Mouse (Mus musculus) lung, adult 2 months (tissue): Measurements from ENCODE around the gene Methig1. TPM values are rescaled to one million over a fixed set of nuclear protein-coding genes. Genes with fewer than 3 reads are reported as not detected.
"Not testable (repeated sequence)": the region's sequence is repeated elsewhere in the genome, so short reads cannot be mapped to it uniquely, and the experiment has no call there.

Experiments used
- DNase-seq: peaks from one replicate; pipeline ENCODE4 v3.0.0; 2022
- H3K4me1 ChIP-seq: fragments of 200-500 bp; 2 replicates; pipeline ENCODE4 v1.6.1; 2011; ENCODE audit warnings: low read length; ENCODE audit not compliant: control insufficient read depth, insufficient read depth
- H3K4me3 ChIP-seq: fragments of 200-500 bp; replicated peaks from 2 replicates; pipeline ENCODE3; 2011; ENCODE audit warnings: low read depth, mild to moderate bottlenecking, control low read depth, low read length; ENCODE audit errors: extremely low read depth
- CTCF ChIP-seq: fragments of 200-500 bp; IDR thresholded peaks from 2 replicates; pipeline ENCODE4 v1.5.1; 2011; ENCODE audit warnings: mild to moderate bottlenecking, low read length, control low read depth; ENCODE audit not compliant: insufficient read depth
- POLR2A ChIP-seq: fragments of 200-500 bp; IDR thresholded peaks from 2 replicates; pipeline ENCODE4 v1.6.1; 2011; ENCODE audit warnings: low read depth, mild to moderate bottlenecking, control low read depth, low read length, borderline replicate concordance; ENCODE audit errors: extremely low read depth
- WGBS: fragments of 180-500 bp; shearing (Covaris S2); methylation state at CpG from one replicate; pipeline ENCODE4 v1.1.7; 2018; 5-methylcytosine and 5-hydroxymethylcytosine counted together
- polyA plus RNA-seq: library from polyadenylated mRNA; depleted of rRNA; stranded (reverse); fragments of >200 nt; gene quantifications from 2 replicates; pipeline ENCODE4 v1.2.3, GENCODE M21; 2012

The Methig1 gene
- polyA plus RNA-seq, 1 experiment = not detected

DNA sequence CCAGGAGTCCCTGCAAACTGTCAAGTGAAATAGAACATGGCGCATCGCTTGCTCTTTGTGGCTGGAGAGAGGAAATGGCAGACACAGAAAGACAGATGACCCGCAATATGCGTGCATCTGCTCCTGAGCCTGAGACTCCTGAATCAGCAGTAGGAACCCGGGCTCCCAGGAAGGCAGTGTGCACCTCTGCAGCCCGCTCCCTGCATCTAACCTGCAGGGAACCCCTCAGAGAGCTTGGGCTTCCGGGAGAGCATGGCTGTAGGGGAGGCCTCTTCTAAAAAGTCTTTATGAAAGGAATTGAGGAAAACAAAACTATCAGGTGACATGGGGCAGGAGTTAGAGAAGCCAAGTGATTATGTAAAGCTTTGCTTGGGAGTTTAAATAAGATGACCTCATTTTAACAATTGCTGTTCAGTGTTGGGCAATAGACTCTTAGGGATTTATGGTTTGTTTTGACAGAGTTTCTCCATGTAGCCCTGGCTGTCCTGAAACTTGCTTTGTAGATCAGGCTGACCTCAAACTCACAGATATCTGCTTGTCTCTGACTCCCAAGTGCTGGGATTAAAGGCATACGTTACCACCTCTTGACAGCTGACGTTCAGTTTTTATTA, 32.5 kb upstream of the Methig1 start:
- H3K4me1 ChIP-seq = peaks cover 15% of the 10 kb centered on the region
- peak; percentile 56 for DNase-seq
- TF ChIP-seq POLR2A (no peak), CTCF (no peak)
- H3K4me3 ChIP-seq = no peak overlapping the region
- whole genome bisulfite sequencing = 49% methylated on average over 9 of the region's 9 CpGs

DNA sequence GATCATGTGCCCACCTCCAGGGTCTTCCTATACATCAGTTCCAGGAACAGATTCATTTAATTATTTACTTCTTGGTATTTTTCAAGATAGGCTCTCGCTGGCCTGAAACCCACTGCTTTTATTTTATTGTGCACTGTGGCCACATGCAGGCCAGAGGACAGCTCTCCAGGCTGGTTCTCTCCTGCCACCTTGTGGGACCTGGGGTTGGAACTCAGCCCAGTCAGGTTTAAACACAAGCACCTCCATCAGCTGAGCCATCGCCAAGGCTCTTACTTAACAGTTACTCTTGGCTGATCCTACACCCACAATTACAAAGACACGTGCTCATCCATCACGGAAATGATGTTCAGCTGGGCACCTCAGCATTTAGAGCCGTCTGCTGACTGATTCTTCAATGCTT, 31.8 kb upstream of the Methig1 start:
- Histone ChIP-seq H3K4me3 (no peak overlapping the region), H3K4me1 (peaks cover 15% of the 10 kb centered on the region)
- TF ChIP-seq CTCF (peak; percentile 63; the same call in 1 of the 2 replicates), POLR2A (no peak)
- whole genome bisulfite sequencing = 25% methylated on average over 5 of the region's 5 CpGs
- peak; percentile 73 for DNase-seq

DNA sequence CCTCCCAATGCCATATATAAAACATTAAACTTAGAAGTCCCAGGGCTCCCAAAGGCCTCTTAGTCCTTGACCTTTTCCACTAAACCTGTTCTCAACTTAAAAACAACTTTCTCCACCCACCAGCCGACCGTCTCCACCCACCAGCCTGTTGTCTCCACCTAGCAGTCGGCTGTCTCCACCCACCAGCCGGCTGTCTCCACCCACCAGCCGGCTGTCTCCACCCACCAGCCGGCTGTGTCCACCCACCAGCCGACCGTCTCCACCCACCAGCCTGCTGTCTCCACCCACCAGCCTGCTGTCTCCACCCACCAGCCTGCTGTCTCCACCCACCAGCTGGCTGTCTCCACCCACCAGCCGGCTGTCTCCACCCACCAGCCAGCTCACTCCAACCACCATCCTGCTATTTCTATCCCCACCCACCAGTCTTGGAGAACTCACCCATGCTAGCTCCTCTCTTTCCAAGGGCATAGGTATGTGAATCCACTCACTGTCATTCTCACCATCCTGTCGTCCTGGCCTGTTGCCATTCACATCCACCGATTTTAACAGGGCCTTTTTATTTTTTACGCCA, 28.8 kb upstream of the Methig1 start:
- TF ChIP-seq CTCF (no peak), POLR2A (no peak)
- no peak for DNase-seq
- 69% methylated on average over 12 of the region's 12 CpGs for WGBS
- Histone ChIP-seq H3K4me3 (no peak overlapping the region), H3K4me1 (peaks cover 6% of the 10 kb centered on the region)

DNA sequence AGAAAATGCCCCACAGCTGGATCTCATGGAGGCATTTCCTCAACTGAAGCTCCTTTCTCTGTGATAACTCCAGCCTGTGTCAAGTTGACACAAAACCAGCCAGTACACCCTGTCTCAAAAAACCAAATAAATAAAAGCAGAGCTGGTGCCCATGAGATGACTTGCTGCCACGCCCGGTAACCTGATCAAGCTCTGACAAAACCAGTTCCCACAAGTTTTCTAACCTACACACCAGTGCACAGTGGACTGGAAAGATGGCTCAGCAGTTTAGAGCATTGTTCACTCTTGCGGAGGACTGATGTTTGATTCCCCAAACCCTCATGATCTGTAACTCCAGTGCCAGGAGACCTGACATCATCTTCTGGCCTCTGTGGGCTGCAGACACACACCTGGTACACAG, 27.7 kb upstream of the Methig1 start:
- Histone ChIP-seq H3K4me3 (no peak overlapping the region), H3K4me1 (no peaks in the 10 kb centered on the region; the same call in none of the 2 replicates)
- 73% methylated on average over 3 of the region's 3 CpGs for WGBS
- TF ChIP-seq POLR2A (no peak), CTCF (no peak)
- no peak for DNase-seq

DNA sequence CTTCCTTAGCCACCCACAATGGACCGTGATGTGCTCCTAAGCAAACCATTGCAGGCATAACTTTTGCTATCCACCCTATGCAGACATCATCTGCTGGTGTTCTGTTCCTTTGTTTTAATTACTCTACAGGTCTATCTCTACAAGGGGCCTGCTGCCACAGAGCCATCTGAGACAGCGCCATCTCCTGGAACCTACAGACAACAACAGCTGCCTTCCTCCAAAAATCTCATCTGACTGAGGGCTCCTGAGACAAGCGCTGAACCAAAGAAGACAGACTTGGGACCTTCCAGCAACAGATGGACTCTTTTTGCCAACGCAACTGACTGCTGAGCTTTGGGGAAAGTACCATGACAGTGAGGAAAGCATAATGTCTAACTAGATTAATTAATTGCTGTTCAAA, 24.9 kb upstream of the Methig1 start:
- not testable (repeated sequence) for DNase-seq, H3K4me3 ChIP-seq, H3K4me1 ChIP-seq
- TF ChIP-seq CTCF = 0 out of 2 replicates have a peak, but pooled peaks have one; percentile 11
- WGBS = 66% methylated on average over 4 of the region's 4 CpGs

DNA sequence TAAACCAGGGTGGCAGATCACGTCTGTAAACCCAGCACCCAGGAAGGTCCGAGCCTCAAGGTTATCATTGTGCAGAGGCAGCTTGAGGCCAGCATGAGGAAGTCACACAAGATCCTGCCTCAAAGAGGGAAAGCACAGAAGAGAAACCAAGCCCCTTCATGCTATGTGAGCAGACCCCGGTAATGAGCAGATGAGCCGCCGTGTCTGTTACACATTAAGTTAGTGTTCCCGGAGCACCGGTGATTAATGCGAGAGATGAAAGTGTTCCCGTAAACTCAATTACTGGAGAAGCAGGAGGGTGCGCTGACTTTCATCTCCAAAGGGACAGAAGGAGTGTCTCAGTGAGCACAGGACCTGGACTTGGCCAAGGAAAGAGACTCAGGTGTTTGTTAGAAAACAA, 23.6 kb upstream of the Methig1 start:
- not testable (repeated sequence) for H3K4me3 ChIP-seq, DNase-seq, H3K4me1 ChIP-seq
- 85% methylated on average over 10 of the region's 10 CpGs for WGBS

DNA sequence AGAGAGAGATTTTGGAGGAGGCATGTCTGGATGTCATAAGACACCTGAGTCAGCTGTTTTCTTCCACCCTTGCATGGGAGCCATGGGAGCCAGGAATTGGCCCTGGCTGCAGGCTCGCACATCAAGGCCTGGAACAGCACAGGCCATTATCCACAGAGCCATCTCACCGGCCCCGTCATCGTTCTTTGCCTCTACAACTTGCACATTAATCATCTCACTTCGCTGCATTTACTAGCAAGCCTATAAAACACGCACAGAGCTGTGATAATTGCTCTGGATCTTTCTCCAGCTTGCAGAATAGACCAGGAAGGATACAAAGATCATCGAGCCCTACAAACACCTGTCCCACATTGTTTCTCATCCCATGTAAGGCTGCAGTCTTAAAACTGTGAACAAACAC, 22.2 kb upstream of the Methig1 start:
- DNase-seq = no peak
- TF ChIP-seq CTCF (no peak), POLR2A (no peak)
- Histone ChIP-seq H3K4me3 (no peak overlapping the region), H3K4me1 (no peaks in the 10 kb centered on the region; the same call in 1 of the 2 replicates)
- WGBS = 85% methylated on average over 7 of the region's 7 CpGs

DNA sequence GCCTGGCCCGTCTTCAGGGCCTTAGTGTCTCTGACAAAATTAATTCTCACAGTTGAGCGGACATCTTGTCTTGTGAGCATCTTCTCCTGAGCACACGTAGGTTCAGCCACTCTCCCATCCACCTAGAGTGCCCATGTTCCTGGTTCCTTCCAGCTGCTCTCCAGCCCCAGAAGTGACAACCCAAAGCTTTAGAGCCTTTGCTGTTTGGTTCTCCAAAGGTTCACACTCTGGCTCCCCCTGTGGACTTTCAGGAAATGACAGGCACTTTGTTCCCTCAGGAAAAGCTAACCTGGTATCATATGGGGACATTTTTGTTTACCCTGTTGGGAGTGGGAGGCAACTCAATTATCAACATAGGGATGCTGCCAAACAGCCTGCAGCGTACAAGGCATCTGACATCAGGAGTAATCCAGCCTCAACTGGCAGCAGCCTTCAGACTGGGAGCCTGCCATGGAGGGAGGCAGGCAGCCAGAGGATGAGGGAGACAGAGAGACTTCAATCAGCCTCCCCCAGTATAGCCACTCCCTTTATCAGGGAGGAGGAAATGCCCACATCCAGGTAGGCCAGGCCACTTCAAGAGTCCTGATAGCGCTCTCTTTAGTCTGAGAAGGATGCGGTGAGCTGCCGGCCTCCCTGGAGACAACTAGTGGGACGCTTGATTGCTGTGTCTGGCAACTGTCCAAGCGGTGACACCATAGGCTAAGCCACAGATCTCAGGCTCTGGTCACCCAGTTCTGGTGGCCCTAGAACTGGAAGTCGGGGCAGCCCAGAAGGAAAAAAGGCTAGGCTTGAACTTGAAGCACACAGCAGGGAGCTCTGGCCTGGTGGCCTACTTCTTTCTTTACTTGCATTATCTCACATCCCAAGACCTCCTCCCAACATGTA, 20.6 kb upstream of the Methig1 start:
- not testable (repeated sequence) for H3K4me3 ChIP-seq, H3K4me1 ChIP-seq, DNase-seq
- WGBS = 53% methylated on average over 3 of the region's 10 CpGs

DNA sequence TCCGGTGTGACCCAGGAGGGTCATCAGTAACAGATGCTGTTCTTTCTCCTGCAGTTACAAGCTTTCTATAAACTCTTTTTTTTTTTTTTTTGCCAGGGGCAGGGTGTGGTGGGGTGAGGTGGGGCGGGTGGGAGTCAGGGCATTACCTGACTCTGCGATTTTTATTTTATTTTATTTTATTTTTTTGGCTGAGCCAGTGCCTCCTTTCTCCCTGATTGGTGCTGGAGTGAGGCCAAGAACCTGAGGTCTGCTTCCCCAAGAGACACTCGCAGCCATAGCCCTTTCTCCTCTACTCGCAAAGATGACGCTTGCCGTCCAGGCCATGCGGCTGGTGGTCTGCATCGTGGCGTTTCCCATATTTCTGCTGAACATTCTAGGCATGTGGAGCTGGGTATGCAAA, 18.3 kb upstream of the Methig1 start, which contains the start of gene Mettl7a3:
Gene Mettl7a3, plus strand, starts transcription at position 301 of the 400 bp plus-strand sequence.
- no peak within 1 kb of the TSS for H3K4me3 ChIP-seq

DNA sequence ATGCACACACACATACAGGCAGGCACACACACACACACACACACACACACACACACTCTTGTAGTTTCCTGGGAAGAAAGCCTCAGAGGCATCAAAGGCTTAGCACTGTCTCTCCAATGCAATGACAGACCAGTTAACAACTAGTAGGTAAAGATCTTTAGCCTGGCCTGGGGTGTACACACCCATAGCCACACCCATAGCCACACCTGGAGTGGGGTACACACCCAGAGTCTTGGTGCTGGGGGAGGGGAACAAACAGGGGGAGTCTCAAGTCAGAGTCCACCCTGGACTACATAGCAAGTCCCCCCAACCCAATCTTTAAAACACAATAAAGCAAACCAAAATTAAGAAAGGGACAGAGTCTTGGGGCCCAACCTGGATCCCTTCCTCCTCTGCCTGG, 15.6 kb upstream of the Methig1 start:
- H3K4me1 ChIP-seq, DNase-seq, H3K4me3 ChIP-seq: not testable (repeated sequence)

More for the DNA sequence above, 18.3 kb upstream of the Methig1 start, which contains the start of gene Mettl7a3:
- 69% methylated on average over 10 of the region's 10 CpGs for WGBS
- no peaks in the 10 kb centered on the region for H3K4me1 ChIP-seq
- no peak for DNase-seq
- TF ChIP-seq POLR2A = no peak
- TF ChIP-seq CTCF = no peak

DNA sequence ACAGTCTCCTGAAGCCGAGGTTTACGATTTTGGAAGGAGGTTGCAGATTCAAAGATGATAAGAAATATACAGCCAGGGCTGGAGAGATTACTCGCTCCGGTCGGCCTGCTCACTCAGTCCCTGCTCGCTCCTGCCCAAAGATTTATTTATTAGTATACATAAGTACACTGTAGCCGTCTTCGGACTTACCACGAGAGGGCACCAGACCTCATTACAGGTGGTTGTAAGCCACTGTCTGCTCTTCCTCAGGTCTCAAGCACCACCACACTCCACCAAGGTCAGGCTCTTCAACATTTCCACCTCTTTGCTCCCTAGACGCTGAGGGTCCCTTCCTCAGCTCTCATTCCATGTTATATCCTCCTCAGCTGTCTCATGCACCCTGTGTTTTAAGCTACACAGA, 15.1 kb upstream of the Methig1 start:
- 24% methylated on average over 10 of the region's 10 CpGs for WGBS
- not testable (repeated sequence) for H3K4me3 ChIP-seq, H3K4me1 ChIP-seq
- peak; percentile 60 for DNase-seq

DNA sequence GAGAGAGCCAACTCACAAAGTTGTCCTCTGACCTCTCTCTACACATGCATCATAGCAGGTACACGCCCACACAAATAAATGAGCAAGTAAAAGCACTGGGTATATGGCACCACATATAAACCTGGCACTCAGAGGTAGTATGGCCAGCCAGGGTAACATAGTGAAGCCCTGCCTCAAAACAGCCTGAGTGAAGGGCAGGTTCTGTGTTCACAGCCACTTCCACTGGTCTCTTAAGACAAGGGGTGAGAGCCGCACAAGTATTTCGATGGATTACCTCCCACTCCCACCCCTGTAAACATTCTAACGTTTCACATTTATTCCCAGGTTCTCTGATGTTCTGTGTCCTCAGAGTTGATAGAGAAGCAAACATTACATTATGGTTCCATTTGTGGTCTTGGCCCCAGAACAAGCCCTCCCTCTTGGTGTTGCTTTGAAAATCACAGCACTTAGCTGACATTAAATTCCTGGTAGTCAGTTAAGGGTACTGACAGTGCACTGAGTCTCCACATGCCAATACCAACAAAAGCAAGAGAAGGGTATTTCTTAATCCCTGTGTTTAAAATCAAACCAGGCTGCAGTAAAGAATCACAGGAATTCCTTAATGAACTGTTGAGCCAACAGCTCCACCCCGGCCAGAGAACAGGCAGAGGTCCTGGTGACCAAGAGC, 11.5 kb upstream of the Methig1 start:
- not testable (repeated sequence) for DNase-seq, H3K4me1 ChIP-seq, H3K4me3 ChIP-seq
- WGBS = 42% methylated on average over 5 of the region's 5 CpGs
